Mouse (Mus musculus): Measurements from ENCODE around the gene Tulp3.
A peak's percentile ranks its signal among the peaks of the same experiment; 100 is the strongest.

Tulp3 gene

DNA sequence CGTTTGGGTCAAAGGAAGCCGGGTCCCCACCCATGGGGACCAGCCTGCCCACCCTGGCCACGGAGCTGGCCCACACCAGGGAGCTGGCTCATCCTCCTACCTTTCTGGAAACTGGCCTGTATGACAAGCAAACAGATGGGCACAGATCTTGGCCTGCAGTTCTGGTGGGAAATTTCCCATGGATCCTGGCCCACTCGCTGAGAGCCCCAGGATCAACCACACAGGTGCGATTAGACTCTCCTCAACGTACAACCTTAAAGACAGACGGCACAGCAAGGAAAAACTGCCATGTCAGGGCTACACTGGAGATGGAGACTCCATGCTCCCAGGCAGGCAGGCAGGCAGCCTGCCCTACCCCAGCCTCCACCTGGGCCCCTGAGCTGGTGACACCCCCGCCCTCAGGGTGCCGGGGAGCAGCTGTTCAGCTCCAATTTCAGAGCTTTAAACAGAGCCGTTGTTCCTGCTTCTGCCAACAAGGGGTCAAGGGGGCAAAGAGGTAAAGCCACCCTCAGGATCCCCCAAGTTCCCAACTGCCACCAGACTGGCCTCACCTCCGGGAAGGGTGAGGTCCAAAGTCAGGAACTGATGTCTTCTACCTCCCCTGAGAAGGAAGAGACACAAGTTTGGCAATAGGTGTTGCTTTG, 58.8 kb downstream of the Tulp3 start:
- DNase-seq (ENCODE audit: low spot score): no peak

- DNase-seq (ENCODE audit: low spot score): no peak
These were observed 59.5 kb downstream of the Tulp3 start for GRCm38 (mm10) chr6:128295876-128296749.

GRCm38 (mm10) chr6:128291284-128291683, 64.4 kb downstream of the Tulp3 start:
- DNase-seq (ENCODE audit: low spot score): no peak

DNA sequence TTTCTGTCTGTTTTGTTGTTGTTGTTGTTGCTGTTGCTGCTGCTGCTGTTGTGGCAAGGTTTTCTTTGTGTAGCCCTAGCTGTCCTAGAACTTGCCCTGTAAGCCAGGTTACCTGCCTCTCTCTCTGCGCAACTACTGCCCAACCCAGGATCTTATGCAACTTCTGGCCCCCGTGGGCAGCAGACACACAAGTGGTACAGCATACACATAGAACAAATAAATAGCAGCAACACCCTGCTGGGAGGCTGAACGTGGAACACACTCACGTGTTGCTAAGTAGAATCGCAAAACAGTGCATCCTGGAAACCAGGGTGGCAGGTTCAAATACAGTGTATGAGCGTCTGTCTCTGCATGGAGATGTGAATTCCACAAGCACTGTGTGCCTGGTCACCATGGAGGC, 67.0 kb downstream of the Tulp3 start:
- DNase-seq (ENCODE audit: low spot score): no peak

DNA sequence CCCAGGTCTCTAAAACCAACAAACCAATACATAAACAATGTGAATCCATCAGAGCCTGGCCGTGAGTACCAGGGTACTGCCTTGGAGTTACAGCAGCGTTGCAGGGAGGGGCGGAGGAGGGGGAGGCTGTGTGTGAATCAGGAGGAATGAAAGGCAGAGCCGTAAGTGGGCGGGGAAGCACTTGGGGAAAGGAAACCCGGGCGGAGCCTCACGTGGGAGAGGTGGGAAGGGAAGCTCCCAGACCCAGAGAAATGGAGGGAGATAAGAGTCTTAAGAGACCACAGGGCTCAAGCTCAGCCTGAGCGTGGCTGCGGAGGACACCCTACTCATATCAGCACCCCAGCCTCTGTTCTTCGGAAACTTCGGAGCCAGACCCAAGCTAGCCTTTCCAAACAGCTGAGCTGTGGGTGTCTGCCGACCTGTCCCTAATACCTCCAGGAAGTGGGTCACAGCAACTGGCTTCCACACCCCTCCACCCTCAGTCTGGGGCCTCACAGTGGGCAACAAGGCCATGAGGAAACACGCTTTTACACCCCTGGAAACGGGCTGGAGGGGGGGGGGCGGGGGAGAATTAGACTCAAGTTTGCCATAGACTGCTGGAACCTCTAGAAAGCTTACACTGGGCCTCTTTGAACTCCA, 69.7 kb downstream of the Tulp3 start:
- DNase-seq (ENCODE audit: low spot score): peak; percentile 60

GRCm38 (mm10) chr6:128282126-128282525, 73.5 kb downstream of the Tulp3 start:
- no peak for DNase-seq (ENCODE audit: low spot score)

DNA sequence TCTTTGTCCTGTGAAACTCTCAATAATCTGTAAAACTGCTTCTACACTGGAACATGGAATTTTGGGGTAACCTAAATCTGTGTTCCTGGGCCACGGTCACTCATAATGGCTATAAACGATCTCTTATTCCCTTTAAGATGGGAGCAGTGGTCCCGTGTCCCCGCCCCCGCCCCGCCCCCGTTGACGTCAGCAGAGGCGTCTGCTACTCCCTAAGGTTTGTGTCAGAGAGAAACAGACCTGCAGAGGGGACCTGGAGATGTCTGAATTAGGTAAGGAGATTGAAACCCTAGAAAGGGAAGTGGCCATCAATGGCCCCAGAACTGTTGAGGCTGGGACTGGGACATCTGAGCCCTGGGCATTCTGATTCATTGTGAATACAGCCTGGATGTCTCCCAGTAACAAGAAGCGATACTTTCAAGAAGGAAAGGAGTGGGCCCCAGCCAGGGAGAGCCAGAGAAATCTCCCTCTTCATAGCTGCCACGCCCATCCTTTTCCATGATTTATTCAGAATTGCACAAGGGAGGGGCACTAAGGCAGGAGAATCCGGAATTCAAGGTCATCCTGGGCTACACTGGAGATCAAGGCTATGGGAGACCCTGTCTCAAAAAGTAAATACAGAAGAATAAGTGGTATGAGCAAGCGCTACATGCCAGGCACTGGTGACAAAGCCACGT, 75.0 kb downstream of the Tulp3 start:
- no peak for DNase-seq (ENCODE audit: low spot score)

GRCm38 (mm10) chr6:128279608-128280007, 76.0 kb downstream of the Tulp3 start:
- no peak for DNase-seq (ENCODE audit: low spot score)

GRCm38 (mm10) chr6:128279099-128279498, 76.6 kb downstream of the Tulp3 start:
- DNase-seq (ENCODE audit: low spot score): no peak

DNA sequence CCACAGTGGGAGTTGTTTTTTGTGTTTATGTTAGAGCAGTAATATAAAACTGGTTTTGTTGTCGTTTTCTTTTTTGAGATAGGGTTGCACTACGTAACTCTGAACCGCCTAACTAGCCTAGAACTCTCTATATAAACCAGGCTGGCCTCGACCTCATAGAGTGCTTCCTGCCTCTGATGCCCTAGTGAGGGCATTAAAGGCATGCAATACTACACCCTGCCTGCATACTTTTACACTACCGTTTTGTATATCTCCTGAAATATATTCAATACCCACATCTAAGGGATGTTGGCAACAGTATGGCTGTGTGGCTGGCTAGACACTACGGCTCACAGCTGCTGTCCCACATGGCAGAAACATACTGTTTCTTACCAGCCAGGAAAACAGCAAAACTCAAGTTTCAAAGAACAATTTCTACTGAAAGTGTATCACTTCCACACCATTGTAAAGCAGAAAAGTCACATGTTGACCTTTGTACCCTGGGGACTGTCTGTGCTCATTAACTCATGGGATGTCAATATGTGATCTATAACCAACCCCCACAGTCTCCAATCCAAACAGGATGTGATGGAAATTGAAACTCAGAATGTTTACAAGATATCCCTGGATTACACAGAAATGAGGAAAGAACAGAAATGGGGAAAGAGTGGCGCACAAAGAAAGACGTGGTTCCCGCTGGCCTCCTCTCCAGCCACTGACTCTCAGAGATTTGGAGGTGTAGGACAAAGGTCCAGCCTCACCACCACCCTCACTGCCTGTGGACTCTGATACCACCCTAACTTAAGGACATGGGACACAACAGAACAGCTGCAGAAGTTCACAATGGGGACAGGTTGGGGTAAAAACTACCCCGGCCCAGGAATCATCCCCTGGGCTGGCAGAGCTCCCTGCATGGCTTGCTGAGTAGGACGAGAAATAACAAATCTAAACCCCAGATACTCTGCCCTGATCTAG, 78.2 kb downstream of the Tulp3 start:
- no peak for DNase-seq (ENCODE audit: low spot score)

DNA sequence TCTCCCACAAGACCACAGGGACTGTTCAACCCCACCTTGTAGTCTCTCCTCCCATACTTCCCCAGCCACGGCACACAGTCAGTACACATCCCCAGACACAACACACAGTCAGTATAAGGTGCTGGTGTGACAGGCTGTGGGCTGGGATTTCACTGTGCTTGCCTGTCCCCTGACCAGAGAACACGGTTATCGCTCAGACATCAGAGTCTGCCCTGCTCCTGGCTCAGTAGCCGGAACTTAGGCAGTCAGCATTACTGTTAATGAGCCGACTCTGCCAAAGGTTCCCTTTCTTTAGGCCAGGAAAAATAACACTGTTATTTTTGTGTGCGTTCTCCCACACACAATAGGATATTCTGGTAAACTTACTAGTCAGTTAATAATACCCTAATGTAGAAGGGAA, 79.3 kb downstream of the Tulp3 start:
- no peak for DNase-seq (ENCODE audit: low spot score)

DNA sequence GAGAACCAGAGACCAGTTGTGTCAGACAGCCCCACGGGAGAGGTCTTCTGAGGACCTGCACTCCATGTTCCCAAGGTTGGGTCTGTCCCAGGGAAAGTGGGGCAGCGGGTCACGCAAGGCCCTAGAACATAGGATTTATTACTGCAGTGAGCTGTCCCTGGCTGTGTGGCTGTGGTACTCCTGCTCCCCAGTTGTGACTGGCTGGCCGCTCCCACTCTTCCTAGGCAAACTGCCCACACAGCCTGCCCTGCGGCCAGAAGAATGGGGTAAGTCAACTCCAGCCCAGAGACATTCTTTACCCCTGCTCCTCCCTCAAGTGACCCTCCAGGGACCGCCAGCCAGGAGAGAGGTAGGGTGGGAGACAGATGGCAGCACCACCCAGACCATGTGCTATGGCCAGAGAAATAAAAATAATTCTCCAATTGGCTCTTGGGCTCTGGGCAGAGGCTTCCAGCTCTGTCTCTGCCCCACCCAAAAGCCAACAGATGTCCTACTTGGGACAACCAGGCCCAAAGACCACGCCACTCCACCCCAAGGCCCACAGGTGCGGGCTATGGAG, 80.1 kb downstream of the Tulp3 start:
- no peak for DNase-seq (ENCODE audit: low spot score)

- no peak for DNase-seq (ENCODE audit: low spot score)
These were observed 82.1 kb downstream of the Tulp3 start for GRCm38 (mm10) chr6:128273507-128273906.

DNA sequence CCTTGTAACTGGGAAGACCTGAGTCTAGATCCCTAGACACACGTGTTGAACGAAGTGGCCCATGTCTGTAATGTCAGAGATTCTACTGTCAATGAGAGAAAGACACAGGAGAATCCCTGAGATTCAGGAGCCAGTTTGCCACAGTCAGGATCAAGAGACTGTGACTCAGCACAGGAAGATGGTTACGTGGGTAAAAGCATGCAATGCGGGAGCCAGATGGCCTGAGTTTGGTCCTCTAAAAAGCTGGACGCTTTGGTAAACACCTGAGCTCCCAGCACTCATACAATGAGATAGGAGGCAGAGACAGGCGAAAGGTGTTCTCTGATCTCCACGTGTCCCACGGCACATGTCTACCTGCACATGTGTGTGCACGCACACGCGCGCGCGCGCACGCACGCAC, 82.9 kb downstream of the Tulp3 start:
- DNase-seq (ENCODE audit: low spot score): no peak
